Mouse (Mus musculus) liver, adult 2 months (tissue): ENCODE results near the gene Myo1f. TPM values are rescaled to one million over a fixed set of nuclear protein-coding genes. Genes with fewer than 3 reads are reported as not detected.

Experiments used
- DNase-seq: peaks from one replicate; pipeline ENCODE4 v3.0.0-alpha.2; 2011; ENCODE audit warnings: low read depth, low spot score; ENCODE audit errors: extremely low read depth
- H3K27ac ChIP-seq: fragments of 200-500 bp; replicated peaks from 2 replicates; pipeline ENCODE4 v1.5.1; 2012; ENCODE audit warnings: low read depth, mild to moderate bottlenecking, control low read depth, inconsistent platforms, low read length; ENCODE audit not compliant: insufficient read depth
- H3K27me3 ChIP-seq: fragments of 200-500 bp; 2 replicates; pipeline ENCODE4 v1.6.1; 2012; ENCODE audit warnings: mild to moderate bottlenecking, moderate library complexity, low read length, inconsistent platforms; ENCODE audit not compliant: control insufficient read depth, insufficient read depth
- H3K36me3 ChIP-seq: fragments of 200-500 bp; 2 replicates; pipeline ENCODE4 v1.6.1; 2012; ENCODE audit warnings: low read length, inconsistent platforms; ENCODE audit not compliant: control insufficient read depth, insufficient read depth
- H3K4me1 ChIP-seq: fragments of 200-500 bp; 2 replicates; pipeline ENCODE4 v1.6.1; 2011; ENCODE audit warnings: low read length; ENCODE audit not compliant: control insufficient read depth, insufficient read depth
- H3K4me3 ChIP-seq: fragments of 200-500 bp; 2 replicates; pipeline ENCODE4 v1.5.1; 2011; ENCODE audit warnings: low read depth, mild to moderate bottlenecking, control low read depth, low read length, moderate library complexity; ENCODE audit not compliant: insufficient read depth
- H3K79me2 ChIP-seq: fragments of 200-500 bp; 2 replicates; pipeline ENCODE4 v1.6.1; 2012; ENCODE audit warnings: inconsistent platforms, mild to moderate bottlenecking, low read length, moderate library complexity; ENCODE audit not compliant: control insufficient read depth, insufficient read depth
- H3K9ac ChIP-seq: fragments of 200-500 bp; 2 replicates; pipeline ENCODE4 v1.6.1; 2012; ENCODE audit warnings: low read depth, mild to moderate bottlenecking, control low read depth, inconsistent platforms, low read length
- CTCF ChIP-seq: fragments of 200-500 bp; IDR thresholded peaks from 2 replicates; pipeline ENCODE4 v1.5.1; 2011; ENCODE audit warnings: low read depth, low read length, control low read depth
- POLR2A ChIP-seq: fragments of 200-500 bp; IDR thresholded peaks from 2 replicates; pipeline ENCODE4 v1.6.1; 2011; ENCODE audit warnings: low read length, control low read depth; ENCODE audit not compliant: insufficient read depth; ENCODE audit errors: extremely low read depth
- WGBS: fragments of 180-500 bp; shearing (Covaris S2); methylation state at CpG from one replicate; pipeline ENCODE4 v1.1.7; 2018; 5-methylcytosine and 5-hydroxymethylcytosine counted together
- polyA plus RNA-seq: library from polyadenylated mRNA; depleted of rRNA; stranded (reverse); fragments of >200 nt; gene quantifications from 2 replicates; pipeline ENCODE4 v1.2.3, GENCODE M21; 2012; rRNA removed
- total RNA-seq: library from RNA; depleted of rRNA; stranded (reverse); fragments of >200 nt; gene quantifications from 2 replicates; pipeline ENCODE4 v1.2.3, GENCODE M21; 2014; rRNA removed

Gene Myo1f
- total and polyA plus RNA-seq, 2 experiments = 1.4 to 2.9 TPM

GRCm38 (mm10) chr17:33639743-33640142, 84.2 kb downstream of the Myo1f start:
- TF ChIP-seq CTCF (no peak), POLR2A (no peak)
- WGBS = 43% methylated on average over 6 of the region's 6 CpGs

GRCm38 (mm10) chr17:33644068-33644467, 88.6 kb downstream of the Myo1f start:
- no peak overlapping the region for H3K27ac ChIP-seq
- H3K36me3 ChIP-seq = peaks cover 32% of the 10 kb centered on the region
- no peak overlapping the region for H3K4me3 ChIP-seq
- TF ChIP-seq POLR2A = no peak
- TF ChIP-seq CTCF = no peak
- WGBS = 95% methylated on average over 4 of the region's 4 CpGs
- H3K9ac ChIP-seq = no peak overlapping the region
- no peak for DNase-seq
- H3K4me1 ChIP-seq = no peaks in the 10 kb centered on the region
- no peaks in the 10 kb centered on the region for H3K27me3 ChIP-seq
- no peaks in the 10 kb centered on the region for H3K79me2 ChIP-seq

More at GRCm38 (mm10) chr17:33639743-33640142, 84.2 kb downstream of the Myo1f start:
- peaks cover 5% of the 10 kb centered on the region; the same call in 1 of the 2 replicates for H3K36me3 ChIP-seq
- peak; percentile 26 for DNase-seq
- no peak overlapping the region for H3K4me3 ChIP-seq
- no peaks in the 10 kb centered on the region for H3K79me2 ChIP-seq
- no peaks in the 10 kb centered on the region for H3K27me3 ChIP-seq
- H3K27ac ChIP-seq = 0 out of 2 replicates have a peak overlapping the region, but pooled peaks have one; percentile 33
- H3K4me1 ChIP-seq = no peaks in the 10 kb centered on the region
- no peak overlapping the region for H3K9ac ChIP-seq

GRCm38 (mm10) chr17:33645073-33645472, 89.6 kb downstream of the Myo1f start:
- no peak overlapping the region for H3K9ac ChIP-seq
- H3K36me3 ChIP-seq = peaks cover 42% of the 10 kb centered on the region
- H3K4me1 ChIP-seq = no peaks in the 10 kb centered on the region
- WGBS = 94% methylated on average over 8 of the region's 8 CpGs
- no peak for TF ChIP-seq POLR2A
- no peak for TF ChIP-seq CTCF
- H3K79me2 ChIP-seq = no peaks in the 10 kb centered on the region
- no peak overlapping the region for H3K4me3 ChIP-seq
- DNase-seq = no peak
- no peak overlapping the region for H3K27ac ChIP-seq
- no peaks in the 10 kb centered on the region for H3K27me3 ChIP-seq

GRCm38 (mm10) chr17:33649781-33650475, 94.4 kb downstream of the Myo1f start:
- Histone ChIP-seq H3K9ac (no peak overlapping the region), H3K27ac (no peak overlapping the region), H3K27me3 (no peaks in the 10 kb centered on the region), H3K79me2 (no peaks in the 10 kb centered on the region), H3K4me1 (no peaks in the 10 kb centered on the region), H3K36me3 (peaks cover 71% of the 10 kb centered on the region), H3K4me3 (no peak overlapping the region)
- DNase-seq = no peak
- 98% methylated on average over 34 of the region's 34 CpGs for WGBS
- TF ChIP-seq POLR2A = no peak
- no peak for TF ChIP-seq CTCF

Other genes with a start within 250 kb of the Myo1f start
- gene Zfp81, start 196.8 kb upstream of the Myo1f start, total RNA-seq = 2.9 and 3.3 TPM in 2 replicates
- gene Zfp81, start 196.8 kb upstream of the Myo1f start, polyA plus RNA-seq = 0.27 and 0.43 TPM in 2 replicates
- 4.2 and 6.0 TPM in 2 replicates for gene Zfp101, start 161.1 kb upstream of the Myo1f start, total RNA-seq
- 0.68 and 0.73 TPM in 2 replicates for gene Zfp101, start 161.1 kb upstream of the Myo1f start, polyA plus RNA-seq
- gene Actl9, start 122.8 kb upstream of the Myo1f start, total RNA-seq = not detected in 2 replicates
- gene Actl9, start 122.8 kb upstream of the Myo1f start, polyA plus RNA-seq = 0.16 TPM in 1 of 2 replicates, not detected in the other
- 6.5 and 7.0 TPM in 2 replicates for gene Adamts10, start 31.5 kb upstream of the Myo1f start, total RNA-seq
- 6.6 and 8.6 TPM in 2 replicates for gene Adamts10, start 31.5 kb upstream of the Myo1f start, polyA plus RNA-seq
- gene Zfp414, start 73.4 kb downstream of the Myo1f start, total RNA-seq = 1.0 and 1.7 TPM in 2 replicates
- 15.1 and 15.5 TPM in 2 replicates for gene Zfp414, start 73.4 kb downstream of the Myo1f start, polyA plus RNA-seq
- 0.13 TPM in 1 of 2 replicates, not detected in the other for gene Pram1, start 82.3 kb downstream of the Myo1f start, total RNA-seq
- gene Pram1, start 82.3 kb downstream of the Myo1f start, polyA plus RNA-seq = 0.23 and 0.45 TPM in 2 replicates
- gene Hnrnpm, start 131.2 kb downstream of the Myo1f start, total RNA-seq = 49.9 and 53.7 TPM in 2 replicates
- gene Hnrnpm, start 131.2 kb downstream of the Myo1f start, polyA plus RNA-seq = 28.0 and 33.6 TPM in 2 replicates
- 65.1 and 71.2 TPM in 2 replicates for gene March2, start 163.0 kb downstream of the Myo1f start, total RNA-seq
- gene March2, start 163.0 kb downstream of the Myo1f start, polyA plus RNA-seq = 92.3 and 94.0 TPM in 2 replicates
- gene Rab11b, start 204.8 kb downstream of the Myo1f start, total RNA-seq = 23.3 and 45.2 TPM in 2 replicates
- gene Rab11b, start 204.8 kb downstream of the Myo1f start, polyA plus RNA-seq = 168 and 177 TPM in 2 replicates
- gene Angptl4, start 226.1 kb downstream of the Myo1f start, total RNA-seq = 129 and 142 TPM in 2 replicates
- gene Angptl4, start 226.1 kb downstream of the Myo1f start, polyA plus RNA-seq = 28.1 and 49.5 TPM in 2 replicates